Mouse (Mus musculus) stomach, embryonic 15.5 days (tissue): ENCODE data around the gene Clcn3. TPM values are rescaled to one million over a fixed set of nuclear protein-coding genes. Genes with fewer than 3 reads are reported as not detected.
A peak's percentile ranks its signal among the peaks of the same experiment; 100 is the strongest.

ENCODE experiments used
- ATAC-seq: fragments of 200-750 bp; cut with Nextera tagmentation; 2 replicates; pipeline ENCODE4 v1.8.0; 2017; ENCODE audit warnings: low read depth, moderate number of reproducible peaks, moderate TSS enrichment; ENCODE audit not compliant: insufficient read depth, low FRiP score
- H3K27ac ChIP-seq: fragments of 300-500 bp; sonication (generic); 2 replicates; pipeline ENCODE4 v1.5.1; 2015; ENCODE audit warnings: mild to moderate bottlenecking, inconsistent platforms
- H3K27me3 ChIP-seq: fragments of 300-500 bp; sonication (generic); replicated peaks from 2 replicates; pipeline ENCODE4 v1.6.1; 2015; ENCODE audit warnings: inconsistent platforms
- H3K36me3 ChIP-seq: fragments of 300-500 bp; sonication (generic); 2 replicates; pipeline ENCODE4 v1.6.1; 2015; ENCODE audit warnings: inconsistent platforms
- H3K4me1 ChIP-seq: fragments of 300-500 bp; sonication (generic); 2 replicates; pipeline ENCODE4 v1.6.1; 2015; ENCODE audit warnings: inconsistent platforms
- H3K4me2 ChIP-seq: fragments of 300-500 bp; sonication (generic); 2 replicates; pipeline ENCODE4 v1.6.1; 2015; ENCODE audit warnings: mild to moderate bottlenecking, inconsistent platforms
- H3K4me3 ChIP-seq: fragments of 300-500 bp; sonication (generic); replicated peaks from 2 replicates; pipeline ENCODE4 v1.5.1; 2015; ENCODE audit warnings: inconsistent platforms
- H3K9ac ChIP-seq: fragments of 300-500 bp; sonication (generic); 2 replicates; pipeline ENCODE4 v1.6.1; 2015; ENCODE audit warnings: inconsistent platforms
- H3K9me3 ChIP-seq: fragments of 300-500 bp; sonication (generic); 2 replicates; pipeline ENCODE4 v1.6.1; 2016; ENCODE audit warnings: inconsistent platforms
- WGBS: fragments of 180-500 bp; shearing (Covaris S2); methylation state at CpG from one replicate; pipeline ENCODE4 v1.1.7; 2015; 5-methylcytosine and 5-hydroxymethylcytosine counted together
- polyA plus RNA-seq: library from polyadenylated mRNA; unstranded; fragments of >200 nt; fragmentation: Nextera tagmentation; extraction: Ambion mirVana; gene quantifications from 2 replicates; pipeline ENCODE4 v1.2.1, GENCODE M21; 2015

The Clcn3 gene
- polyA plus RNA-seq, 1 experiment from 2014 or later = 28.3 TPM

GRCm38 (mm10) chr8:60951271-60951670, 31.8 kb downstream of the Clcn3 start:
- Histone ChIP-seq H3K4me3 (no peak overlapping the region), H3K4me1 (no peaks in the 10 kb centered on the region), H3K36me3 (no peaks in the 10 kb centered on the region), H3K27me3 (no peaks in the 10 kb centered on the region), H3K9me3 (no peaks in the 10 kb centered on the region), H3K27ac (no peak overlapping the region), H3K9ac (no peak overlapping the region), H3K4me2 (no peak overlapping the region)
- no peak for ATAC-seq
- WGBS = 51% methylated on average over 4 of the region's 4 CpGs

DNA sequence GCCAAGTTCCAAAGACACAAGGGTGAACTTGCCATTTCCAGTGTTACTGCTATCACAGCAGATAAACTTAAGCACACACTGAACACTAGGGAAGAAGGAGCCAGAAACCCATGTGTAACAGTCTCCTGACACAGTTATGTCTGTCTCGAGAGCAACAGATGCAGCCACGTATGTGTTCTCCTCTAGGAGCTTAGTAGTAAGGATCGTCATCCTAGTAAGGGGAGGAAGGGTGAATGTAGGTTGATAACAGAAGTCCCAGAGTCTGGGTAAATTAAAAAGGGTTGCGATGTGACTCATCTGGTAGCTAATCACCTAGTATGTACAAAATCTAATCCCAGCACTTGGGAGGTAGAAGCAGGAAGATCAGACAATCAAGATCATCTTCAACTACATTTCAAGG, 33.2 kb downstream of the Clcn3 start:
- Histone ChIP-seq H3K9ac (no peak overlapping the region), H3K36me3 (no peaks in the 10 kb centered on the region), H3K9me3 (no peaks in the 10 kb centered on the region), H3K27me3 (no peaks in the 10 kb centered on the region), H3K4me2 (no peak overlapping the region), H3K4me1 (no peaks in the 10 kb centered on the region), H3K4me3 (no peak overlapping the region), H3K27ac (no peak overlapping the region)
- 48% methylated on average over 4 of the region's 4 CpGs for WGBS
- ATAC-seq = no peak

DNA sequence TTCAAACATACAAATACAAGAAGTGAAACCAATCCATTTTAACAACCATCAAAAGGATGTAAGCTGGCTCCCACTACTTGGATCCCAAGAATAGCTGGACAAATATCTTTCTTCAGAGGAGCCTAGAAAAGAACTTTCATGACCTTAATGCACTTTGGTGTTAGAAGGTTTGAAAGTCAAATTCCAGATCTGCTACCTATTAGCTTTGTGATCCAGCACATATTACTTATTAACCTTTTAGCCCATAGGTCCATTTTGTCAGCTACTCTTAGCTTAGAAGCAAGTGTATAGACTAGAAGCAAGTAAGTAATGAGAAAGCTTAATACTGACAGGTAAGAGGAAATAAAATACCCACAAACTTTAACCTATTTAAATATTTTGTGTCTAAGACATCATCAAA, 35.6 kb downstream of the Clcn3 start:
- H3K4me3 ChIP-seq = no peak overlapping the region
- H3K4me2 ChIP-seq = no peak overlapping the region
- no peaks in the 10 kb centered on the region for H3K27me3 ChIP-seq
- no peak for ATAC-seq
- no peaks in the 10 kb centered on the region for H3K9me3 ChIP-seq
- no peak overlapping the region for H3K27ac ChIP-seq
- no peaks in the 10 kb centered on the region for H3K4me1 ChIP-seq
- H3K36me3 ChIP-seq = no peaks in the 10 kb centered on the region
- no peak overlapping the region for H3K9ac ChIP-seq

GRCm38 (mm10) chr8:60942867-60943266, 40.2 kb downstream of the Clcn3 start:
- Histone ChIP-seq H3K27me3 (no peaks in the 10 kb centered on the region), H3K4me3 (no peak overlapping the region), H3K9me3 (no peaks in the 10 kb centered on the region), H3K27ac (no peak overlapping the region), H3K4me2 (no peak overlapping the region), H3K9ac (no peak overlapping the region), H3K36me3 (no peaks in the 10 kb centered on the region), H3K4me1 (no peaks in the 10 kb centered on the region)
- 98% methylated on average over 2 of the region's 2 CpGs for WGBS
- ATAC-seq = no peak

GRCm38 (mm10) chr8:60938717-60939424, 44.2 kb downstream of the Clcn3 start:
- ATAC-seq = no peak
- WGBS = 55% methylated on average over 3 of the region's 3 CpGs
- Histone ChIP-seq H3K27me3 (no peaks in the 10 kb centered on the region), H3K36me3 (no peaks in the 10 kb centered on the region), H3K27ac (no peak overlapping the region), H3K4me1 (no peaks in the 10 kb centered on the region), H3K9me3 (no peaks in the 10 kb centered on the region), H3K4me2 (no peak overlapping the region), H3K9ac (no peak overlapping the region), H3K4me3 (no peak overlapping the region)

GRCm38 (mm10) chr8:60933617-60934016, 49.5 kb downstream of the Clcn3 start:
- no peaks in the 10 kb centered on the region for H3K4me1 ChIP-seq
- no peak overlapping the region for H3K27ac ChIP-seq
- H3K4me3 ChIP-seq = no peak overlapping the region
- no peaks in the 10 kb centered on the region for H3K9me3 ChIP-seq
- no peaks in the 10 kb centered on the region for H3K36me3 ChIP-seq
- H3K9ac ChIP-seq = no peak overlapping the region
- no peaks in the 10 kb centered on the region for H3K27me3 ChIP-seq
- no peak for ATAC-seq
- no peak overlapping the region for H3K4me2 ChIP-seq

DNA sequence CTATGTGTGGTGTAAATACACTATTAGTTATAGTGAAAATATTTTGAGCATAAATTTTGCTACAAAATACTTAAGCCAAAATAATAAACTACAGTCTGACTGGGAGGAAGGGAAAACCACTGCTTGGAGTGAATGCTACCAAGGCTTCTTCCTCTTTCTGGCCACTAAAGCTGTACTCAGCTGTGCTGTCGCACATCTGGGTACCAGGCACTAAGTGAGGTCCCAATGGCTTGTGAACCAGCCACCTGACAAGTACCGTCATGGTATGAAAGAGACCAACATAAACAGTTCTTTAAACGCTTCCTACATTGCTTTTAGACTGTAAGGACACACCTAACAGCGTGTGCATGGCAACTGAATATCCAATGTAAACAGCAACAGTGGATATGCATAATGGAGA, 62.9 kb downstream of the Clcn3 start:
- Histone ChIP-seq H3K9me3 (no peaks in the 10 kb centered on the region), H3K4me2 (no peak overlapping the region), H3K4me3 (no peak overlapping the region), H3K27me3 (no peaks in the 10 kb centered on the region), H3K27ac (no peak overlapping the region), H3K4me1 (no peaks in the 10 kb centered on the region), H3K36me3 (no peaks in the 10 kb centered on the region; the same call in 1 of the 2 replicates), H3K9ac (no peak overlapping the region)
- 72% methylated on average over 4 of the region's 4 CpGs for WGBS
- no peak for ATAC-seq

GRCm38 (mm10) chr8:60919069-60919468, 64.0 kb downstream of the Clcn3 start:
- Histone ChIP-seq H3K9me3 (no peaks in the 10 kb centered on the region), H3K27me3 (no peaks in the 10 kb centered on the region), H3K9ac (no peak overlapping the region), H3K36me3 (peaks cover 2% of the 10 kb centered on the region; the same call in 1 of the 2 replicates), H3K4me3 (no peak overlapping the region), H3K27ac (no peak overlapping the region), H3K4me1 (no peaks in the 10 kb centered on the region), H3K4me2 (no peak overlapping the region)
- no peak for ATAC-seq
- WGBS = 78% methylated on average over 3 of the region's 3 CpGs

- Histone ChIP-seq H3K4me3 (no peak overlapping the region), H3K36me3 (0 out of 2 replicates have a peak, but pooled peaks cover 2% of the 10 kb centered on the region), H3K9me3 (no peaks in the 10 kb centered on the region), H3K4me2 (no peak overlapping the region), H3K27me3 (no peaks in the 10 kb centered on the region), H3K27ac (no peak overlapping the region), H3K9ac (no peak overlapping the region), H3K4me1 (no peaks in the 10 kb centered on the region)
- 61% methylated on average over 10 of the region's 10 CpGs for WGBS
- ATAC-seq = no peak
Measured at GRCm38 (mm10) chr8:60912554-60912953, 70.5 kb downstream of the Clcn3 start.

DNA sequence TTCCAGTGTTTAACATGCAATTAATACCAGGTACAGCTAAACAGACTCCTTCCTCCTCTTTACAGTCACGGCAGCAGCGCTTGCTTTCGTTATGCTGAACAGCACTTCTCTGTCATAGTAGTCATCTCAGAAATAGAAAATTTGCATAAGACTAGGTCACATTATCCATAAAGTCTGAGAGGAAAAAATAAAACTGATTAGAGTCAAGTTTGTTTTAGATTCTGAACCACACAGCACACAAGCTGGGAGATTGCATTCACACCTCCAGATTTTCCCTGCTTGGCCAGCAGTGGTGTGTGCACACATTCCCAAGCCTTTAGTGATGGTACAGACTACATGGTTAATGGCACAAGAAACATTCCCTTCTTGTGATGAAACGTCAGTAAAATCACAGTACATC, 71.0 kb downstream of the Clcn3 start:
- WGBS = 75% methylated on average over 4 of the region's 4 CpGs
- H3K9ac ChIP-seq = no peak overlapping the region
- no peaks in the 10 kb centered on the region for H3K27me3 ChIP-seq
- H3K4me3 ChIP-seq = no peak overlapping the region
- H3K36me3 ChIP-seq = 0 out of 2 replicates have a peak, but pooled peaks cover 2% of the 10 kb centered on the region
- no peaks in the 10 kb centered on the region for H3K9me3 ChIP-seq
- H3K4me2 ChIP-seq = no peak overlapping the region
- H3K4me1 ChIP-seq = no peaks in the 10 kb centered on the region
- no peak for ATAC-seq
- H3K27ac ChIP-seq = no peak overlapping the region

DNA sequence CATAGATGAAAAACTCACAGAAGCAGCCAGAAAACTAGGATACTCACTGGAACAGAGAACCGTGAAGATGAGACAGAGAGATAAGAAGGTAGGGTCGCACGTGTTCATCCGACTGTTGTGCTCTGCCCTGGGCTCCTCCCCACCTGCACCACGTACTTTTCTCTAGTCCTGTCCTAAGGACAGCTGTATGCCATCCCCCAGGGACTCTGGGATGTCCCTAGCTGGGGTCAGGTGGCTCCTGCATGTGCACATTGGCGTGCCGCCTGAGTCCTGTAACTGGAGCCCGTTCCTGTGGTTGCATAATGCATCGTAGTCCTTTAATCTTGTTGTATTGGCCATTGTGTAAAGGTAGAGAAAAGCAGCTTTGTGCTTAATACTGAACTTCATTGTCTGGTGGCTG, 83.0 kb downstream of the Clcn3 start:
- H3K9me3 ChIP-seq = no peaks in the 10 kb centered on the region
- H3K4me3 ChIP-seq = no peak overlapping the region
- no peaks in the 10 kb centered on the region for H3K4me1 ChIP-seq
- no peak overlapping the region for H3K4me2 ChIP-seq
- no peak for ATAC-seq
- WGBS = 87% methylated on average over 9 of the region's 9 CpGs
- no peak overlapping the region for H3K9ac ChIP-seq
- peaks cover 4% of the 10 kb centered on the region; the same call in 1 of the 2 replicates for H3K36me3 ChIP-seq
- no peak overlapping the region for H3K27ac ChIP-seq
- no peaks in the 10 kb centered on the region for H3K27me3 ChIP-seq

DNA sequence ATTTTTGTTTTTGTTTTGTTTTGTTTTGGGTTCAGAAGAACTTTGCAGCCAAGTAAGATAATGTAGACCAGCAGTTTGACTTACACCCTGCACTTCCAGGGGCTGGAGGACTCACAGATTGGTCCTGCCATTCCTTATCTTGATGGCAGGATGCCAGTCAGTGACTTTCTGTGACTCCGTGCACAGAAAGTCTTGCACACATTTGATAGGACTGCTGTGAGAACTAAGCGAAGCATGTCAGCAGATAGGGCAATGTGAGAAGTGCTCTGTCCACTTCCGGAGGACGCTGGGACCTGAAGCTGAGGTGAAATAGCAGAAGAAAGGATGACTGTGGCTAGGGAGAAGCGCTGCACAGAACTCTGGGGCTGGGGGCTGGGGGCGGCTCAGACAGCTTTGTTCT, 87.2 kb downstream of the Clcn3 start:
- H3K4me1 ChIP-seq = 0 out of 2 replicates have a peak, but pooled peaks cover 3% of the 10 kb centered on the region
- H3K27me3 ChIP-seq = no peaks in the 10 kb centered on the region
- H3K4me3 ChIP-seq = no peak overlapping the region
- WGBS = 84% methylated on average over 6 of the region's 6 CpGs
- no peak for ATAC-seq
- no peak overlapping the region for H3K27ac ChIP-seq
- H3K36me3 ChIP-seq = 0 out of 2 replicates have a peak, but pooled peaks cover 3% of the 10 kb centered on the region
- H3K9me3 ChIP-seq = no peaks in the 10 kb centered on the region
- no peak overlapping the region for H3K4me2 ChIP-seq
- H3K9ac ChIP-seq = no peak overlapping the region

- no peak for ATAC-seq
- WGBS = 89% methylated on average over 4 of the region's 4 CpGs
- Histone ChIP-seq H3K27ac (no peak overlapping the region), H3K36me3 (no peaks in the 10 kb centered on the region), H3K9ac (no peak overlapping the region), H3K4me2 (peak overlapping the region; percentile 70), H3K27me3 (no peaks in the 10 kb centered on the region), H3K9me3 (no peaks in the 10 kb centered on the region), H3K4me1 (0 out of 2 replicates have a peak, but pooled peaks cover 4% of the 10 kb centered on the region), H3K4me3 (no peak overlapping the region)
Measured at GRCm38 (mm10) chr8:60891757-60892156, 91.3 kb downstream of the Clcn3 start.
